Mouse (Mus musculus): ENCODE measurements around the gene Fpr3. TPM values are rescaled to one million over a fixed set of nuclear protein-coding genes. Genes with fewer than 3 reads are reported as not detected.
A peak's percentile ranks its signal among the peaks of the same experiment; 100 is the strongest.

Gene Fpr3
- polyA plus RNA-seq, 1 experiment: not detected

GRCm38 (mm10) chr17:17866801-17867469 lies 20.7 kb upstream of the Fpr3 start:
- TF ChIP-seq GATA1 (IDR thresholded peaks at IDR 0.05; ENCODE audit: low read length): no peak

GRCm38 (mm10) chr17:17870892-17871550 lies 16.6 kb upstream of the Fpr3 start:
- TF ChIP-seq GATA1 (IDR thresholded peaks at IDR 0.05; ENCODE audit: low read length): no peak

GRCm38 (mm10) chr17:17871697-17872096 lies 16.0 kb upstream of the Fpr3 start:
- no peak for TF ChIP-seq GATA1 (IDR thresholded peaks at IDR 0.05; ENCODE audit: low read length)

DNA sequence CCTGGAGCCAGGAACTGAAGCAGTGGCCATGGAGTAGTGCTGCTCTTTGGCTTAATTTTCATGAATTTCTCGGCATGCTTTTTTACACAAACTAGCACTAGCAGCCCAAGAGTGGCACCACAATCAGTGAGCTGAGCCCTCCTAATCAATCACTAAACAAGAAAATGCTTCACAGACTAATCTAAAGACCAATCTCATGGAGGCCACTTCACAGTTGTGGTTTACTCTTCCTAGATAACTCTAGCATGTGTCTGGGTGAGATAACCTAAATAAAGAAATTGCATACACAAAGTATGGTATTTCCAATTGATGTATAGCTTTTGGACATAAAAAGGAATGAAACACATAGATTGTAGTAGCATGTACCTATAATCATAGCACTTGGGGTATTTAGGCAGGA lies 8.3 kb upstream of the Fpr3 start:
- TF ChIP-seq GATA1 (IDR thresholded peaks at IDR 0.05; ENCODE audit: low read length): peak; percentile 66

GRCm38 (mm10) chr17:17882672-17883071 lies 5.0 kb upstream of the Fpr3 start:
- TF ChIP-seq GATA1 (IDR thresholded peaks at IDR 0.05; ENCODE audit: low read length): no peak

- TF ChIP-seq GATA1 (IDR thresholded peaks at IDR 0.05; ENCODE audit: low read length): no peak
These were observed 3.8 kb upstream of the Fpr3 start, which contains the start of gene Fpr1 for GRCm38 (mm10) chr17:17883840-17884239. Gene Fpr1 (minus strand): TSS chr17:17883940.

GRCm38 (mm10) chr17:17889732-17890425 lies 2.2 kb downstream of the Fpr3 start:
- TF ChIP-seq GATA1 (IDR thresholded peaks at IDR 0.05; ENCODE audit: low read length): no peak

DNA sequence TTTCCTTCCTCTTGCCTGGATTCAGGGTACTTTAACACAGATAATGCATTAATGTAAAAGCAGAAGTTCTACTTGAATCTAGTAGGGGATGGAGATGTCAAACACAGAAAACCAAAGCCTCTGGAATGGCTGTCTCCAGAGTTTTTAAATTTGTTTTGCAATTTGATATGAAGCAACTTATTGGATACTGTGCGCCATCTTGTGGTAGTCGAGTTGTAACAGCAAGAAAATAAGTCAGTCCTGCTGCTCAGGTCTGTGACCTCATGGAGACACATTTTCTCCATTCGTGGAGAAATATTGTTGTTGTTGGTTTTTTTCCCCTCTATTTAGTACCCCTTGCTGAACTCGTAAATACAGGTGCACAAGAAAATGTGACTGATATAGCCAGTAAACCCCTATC lies 8.4 kb downstream of the Fpr3 start:
- no peak for TF ChIP-seq GATA1 (IDR thresholded peaks at IDR 0.05; ENCODE audit: low read length)

GRCm38 (mm10) chr17:17899268-17899667 lies 11.6 kb downstream of the Fpr3 start:
- TF ChIP-seq GATA1 (IDR thresholded peaks at IDR 0.05; ENCODE audit: low read length): no peak

DNA sequence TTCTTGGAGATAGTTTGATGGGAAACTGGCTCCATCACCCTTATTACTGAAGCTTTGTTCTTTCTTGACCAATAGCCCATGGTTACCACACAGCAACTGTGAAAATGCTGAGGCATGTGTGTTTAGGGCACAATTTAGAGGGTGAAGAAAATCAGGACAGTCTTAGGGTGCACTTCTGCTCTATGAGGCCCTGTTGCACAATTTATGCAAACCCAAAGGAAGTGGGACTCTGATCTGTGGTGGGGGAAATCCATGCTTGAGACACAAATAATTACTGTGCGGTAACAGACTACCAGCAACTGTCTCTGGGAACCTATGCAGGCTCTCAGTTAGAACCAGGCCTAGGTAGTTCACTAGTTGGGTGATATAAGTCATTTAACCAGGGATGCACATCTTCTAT lies 13.1 kb downstream of the Fpr3 start:
- TF ChIP-seq GATA1 (IDR thresholded peaks at IDR 0.05; ENCODE audit: low read length): no peak

- no peak for TF ChIP-seq GATA1 (IDR thresholded peaks at IDR 0.05; ENCODE audit: low read length)
These were observed 22.2 kb downstream of the Fpr3 start for GRCm38 (mm10) chr17:17909636-17910421.

DNA sequence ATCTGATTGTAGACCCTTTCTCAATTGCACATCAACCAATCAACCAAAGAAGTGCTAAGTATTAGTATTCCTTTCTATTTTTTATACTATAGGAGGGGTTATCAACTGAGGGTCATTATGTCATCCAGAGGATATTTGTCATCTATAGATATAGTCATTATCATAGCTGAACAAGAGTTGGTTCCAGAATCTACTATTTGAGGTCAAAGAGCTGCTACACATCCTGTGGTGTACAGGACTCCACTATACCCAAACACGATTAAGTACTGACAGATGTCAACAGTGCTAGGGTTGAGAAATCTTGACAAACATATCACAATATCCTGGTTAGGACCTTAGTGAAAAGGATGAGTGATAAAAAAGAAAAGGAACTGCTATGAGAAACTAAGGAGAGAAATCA lies 29.7 kb downstream of the Fpr3 start:
- TF ChIP-seq GATA1 (IDR thresholded peaks at IDR 0.05; ENCODE audit: low read length): no peak

- TF ChIP-seq GATA1 (IDR thresholded peaks at IDR 0.05; ENCODE audit: low read length): no peak
These were observed 30.1 kb downstream of the Fpr3 start for GRCm38 (mm10) chr17:17917782-17918181.

DNA sequence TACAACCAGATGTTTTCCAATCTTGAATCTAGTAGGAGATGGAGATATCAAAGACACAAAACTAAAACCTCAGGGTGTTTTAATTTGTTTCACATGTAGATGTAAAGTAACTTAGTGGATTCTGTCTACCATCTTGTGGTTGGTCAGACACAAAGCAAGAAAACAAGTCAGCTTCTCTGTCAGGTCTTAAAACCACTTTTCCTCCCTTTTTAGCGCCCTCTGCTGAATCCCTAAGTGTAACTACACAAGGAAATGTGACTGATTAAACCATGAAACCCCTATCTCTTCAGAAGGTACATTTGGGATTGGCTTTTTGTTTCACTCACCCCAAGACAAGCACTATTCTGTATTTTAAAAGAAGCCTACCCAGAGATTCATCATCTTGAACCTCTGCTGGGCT lies 85.8 kb downstream of the Fpr3 start:
- no peak for TF ChIP-seq GATA1 (IDR thresholded peaks at IDR 0.05; ENCODE audit: low read length)

DNA sequence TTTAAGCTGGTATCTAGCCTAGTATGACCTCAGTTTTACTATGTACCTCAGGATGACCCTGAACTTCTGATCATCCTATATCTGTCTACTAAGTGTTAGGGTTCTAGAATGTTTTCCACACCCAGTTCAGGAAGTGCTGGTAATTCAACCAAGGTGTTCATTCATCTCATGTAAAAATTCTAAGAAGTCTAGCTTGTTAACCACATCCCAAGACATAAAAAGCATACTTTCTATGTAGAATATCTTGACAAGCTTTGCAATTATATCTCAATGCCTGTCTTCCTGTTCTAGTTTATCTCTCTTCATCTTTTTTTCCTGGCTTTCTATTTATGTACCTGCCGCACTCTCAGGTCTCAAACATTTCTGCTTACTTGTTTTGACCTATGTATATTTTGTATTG lies 117.1 kb downstream of the Fpr3 start:
- TF ChIP-seq GATA1 (IDR thresholded peaks at IDR 0.05; ENCODE audit: low read length): no peak

Other genes with a start within 250 kb of the Fpr3 start
- gene Vmn2r90, start 184.1 kb upstream of the Fpr3 start, polyA plus RNA-seq (2012): not detected in 2 replicates
- gene Spaca6, start 60.7 kb upstream of the Fpr3 start, polyA plus RNA-seq (2012): 4.4 and 5.3 TPM in 2 replicates
- gene Has1, start 32.6 kb upstream of the Fpr3 start, polyA plus RNA-seq (2012): not detected in 2 replicates
- not detected in 2 replicates for gene Fpr1, start 3.9 kb upstream of the Fpr3 start, polyA plus RNA-seq (2012)
- gene Fpr2, start within 50 bp of the Fpr3 start, polyA plus RNA-seq (2012): not detected in 2 replicates
- not detected in 2 replicates for gene Fpr-rs4, start 133.9 kb downstream of the Fpr3 start, polyA plus RNA-seq (2012)
- not detected in 2 replicates for gene Vmn2r124, start 161.6 kb downstream of the Fpr3 start, polyA plus RNA-seq (2012)
- gene Vmn2r91, start 197.2 kb downstream of the Fpr3 start, polyA plus RNA-seq (2012): not detected in 2 replicates